Mouse (Mus musculus) limb, embryonic 11.5 days (tissue): ENCODE measurements around the gene Sln. TPM values are rescaled to one million over a fixed set of nuclear protein-coding genes. Genes with fewer than 3 reads are reported as not detected.

Experiments
- ATAC-seq: fragments of 200-750 bp; cut with Nextera tagmentation; 2 replicates; pipeline ENCODE4 v1.8.0; 2017; ENCODE audit warnings: low read depth; ENCODE audit not compliant: insufficient number of reproducible peaks, low FRiP score, low TSS enrichment
- DNase-seq: peaks from one replicate; pipeline ENCODE4 v3.0.0-alpha.2; 2015; ENCODE audit warnings: low spot score
- H3K27ac ChIP-seq: fragments of 300-500 bp; sonication (generic); replicated peaks from 2 replicates; pipeline ENCODE4 v1.5.1; 2014; ENCODE audit warnings: low read depth, mild to moderate bottlenecking, low read length
- H3K27me3 ChIP-seq: fragments of 300-500 bp; sonication (generic); 2 replicates; pipeline ENCODE4 v1.6.1; 2014; ENCODE audit warnings: mild to moderate bottlenecking, low read length, mixed read lengths; ENCODE audit not compliant: control insufficient read depth, insufficient read depth
- H3K36me3 ChIP-seq: fragments of 300-500 bp; sonication (generic); 2 replicates; pipeline ENCODE4 v1.6.1; 2014; ENCODE audit warnings: mild to moderate bottlenecking, low read length, moderate library complexity, mixed read lengths; ENCODE audit not compliant: control insufficient read depth, insufficient read depth
- H3K4me1 ChIP-seq: fragments of 300-500 bp; sonication (generic); 2 replicates; pipeline ENCODE4 v1.6.1; 2014; ENCODE audit warnings: low read length, mixed read lengths; ENCODE audit not compliant: control insufficient read depth, insufficient read depth
- H3K4me2 ChIP-seq: fragments of 300-500 bp; sonication (generic); 2 replicates; pipeline ENCODE4 v1.6.1; 2014; ENCODE audit warnings: low read depth, mild to moderate bottlenecking, moderate library complexity; ENCODE audit not compliant: severe bottlenecking
- H3K4me3 ChIP-seq: fragments of 300-500 bp; sonication (generic); 2 replicates; pipeline ENCODE4 v1.5.1; 2014; ENCODE audit warnings: low read depth, low read length
- H3K9ac ChIP-seq: fragments of 300-500 bp; sonication (generic); 2 replicates; pipeline ENCODE4 v1.6.1; 2014; ENCODE audit warnings: mild to moderate bottlenecking, low read length
- H3K9me3 ChIP-seq: fragments of 300-500 bp; sonication (generic); 2 replicates; pipeline ENCODE4 v1.6.1; 2016; ENCODE audit warnings: low read length; ENCODE audit not compliant: control insufficient read depth
- WGBS: fragments of 180-500 bp; shearing (Covaris S2); extraction: QIAGEN DNeasy Blood & Tissue Kit; methylation state at CpG from one replicate; pipeline ENCODE4 v1.1.7; 2014; 5-methylcytosine and 5-hydroxymethylcytosine counted together
- polyA plus RNA-seq: library from polyadenylated mRNA; unstranded; fragments of >200 nt; fragmentation: Nextera tagmentation; extraction: Ambion mirVana; gene quantifications from 2 replicates; pipeline ENCODE4 v1.2.1, GENCODE M21; 2014

The Sln gene
- polyA plus RNA-seq, 1 experiment from 2014 or later: 1.1 TPM

- no peak for ATAC-seq
- Histone ChIP-seq H3K4me2 (no peak overlapping the region), H3K4me1 (0 out of 2 replicates have a peak, but pooled peaks cover 4% of the 10 kb centered on the region), H3K27ac (no peak overlapping the region), H3K27me3 (no peaks in the 10 kb centered on the region), H3K36me3 (no peaks in the 10 kb centered on the region), H3K9me3 (no peaks in the 10 kb centered on the region), H3K9ac (no peak overlapping the region), H3K4me3 (no peak overlapping the region)
- DNase-seq: peak; percentile 33
- 9% methylated on average over 2 of the region's 2 CpGs for WGBS
Observed at GRCm38 (mm10) chr9:53877423-53877822, 27.5 kb downstream of the Sln start.

DNA sequence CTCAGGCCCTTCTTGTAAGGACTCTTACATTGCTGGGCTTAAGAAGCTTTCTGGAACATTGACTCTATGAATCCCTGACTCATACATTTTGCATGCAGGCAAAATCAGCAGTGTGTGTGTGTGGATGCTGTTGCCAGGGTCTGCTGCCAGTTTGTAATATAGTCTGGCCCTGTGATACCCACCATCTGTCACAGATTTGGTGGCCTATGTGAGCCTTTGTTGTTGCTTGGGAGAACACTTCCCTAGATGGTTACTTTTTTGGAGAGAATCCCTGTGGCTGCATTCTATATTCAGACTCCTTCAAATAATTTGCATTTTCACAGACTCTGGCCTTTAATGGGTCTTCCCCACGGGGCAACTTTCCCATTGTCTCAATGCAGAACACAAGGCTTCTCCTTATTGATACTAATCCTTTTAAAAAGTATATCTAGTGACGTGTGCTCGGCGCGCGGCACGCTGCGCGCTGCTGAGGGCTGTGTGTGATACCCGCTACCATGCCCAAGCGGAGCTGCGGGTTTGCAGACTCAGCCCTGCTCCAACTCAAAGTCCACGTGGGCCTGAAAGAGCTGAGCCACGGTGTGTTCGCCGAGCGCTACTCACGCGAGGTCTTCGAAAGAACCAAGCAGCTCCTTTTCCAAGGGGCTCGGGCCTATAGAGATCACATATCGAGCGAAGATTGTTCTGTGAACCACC lies 33.8 kb downstream of the Sln start:
- Histone ChIP-seq H3K9ac (no peak overlapping the region), H3K27ac (no peak overlapping the region), H3K36me3 (no peaks in the 10 kb centered on the region), H3K4me1 (no peaks in the 10 kb centered on the region), H3K4me3 (no peak overlapping the region), H3K27me3 (no peaks in the 10 kb centered on the region), H3K4me2 (no peak overlapping the region), H3K9me3 (no peaks in the 10 kb centered on the region)
- DNase-seq (no peak), ATAC-seq (no peak)
- 95% methylated on average over 23 of the region's 23 CpGs for WGBS

DNA sequence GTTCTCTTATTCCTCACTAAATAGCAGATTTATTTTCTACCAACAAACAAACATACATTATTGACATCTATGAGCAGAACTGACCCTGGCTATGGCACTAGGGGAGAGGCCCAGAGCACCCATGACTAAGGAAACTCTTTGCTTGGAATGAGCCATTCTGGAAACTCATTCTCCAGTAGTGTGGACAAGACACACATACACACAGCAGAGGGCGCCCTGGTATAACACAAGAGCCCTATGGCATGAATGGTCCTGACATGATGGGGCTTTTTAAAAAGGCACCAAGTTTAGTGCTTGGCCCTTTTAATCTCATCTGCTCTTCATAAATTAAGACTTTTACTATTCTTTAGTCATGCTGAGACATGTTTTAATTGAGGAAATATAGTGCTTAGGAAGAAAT lies 40.1 kb downstream of the Sln start:
- no peak overlapping the region for H3K4me2 ChIP-seq
- H3K27me3 ChIP-seq: no peaks in the 10 kb centered on the region
- no peaks in the 10 kb centered on the region for H3K4me1 ChIP-seq
- 4% methylated on average over 1 of the region's 1 CpGs for WGBS
- H3K36me3 ChIP-seq: no peaks in the 10 kb centered on the region
- peak; percentile 77 for DNase-seq
- ATAC-seq: no peak
- H3K4me3 ChIP-seq: no peak overlapping the region
- no peak overlapping the region for H3K27ac ChIP-seq
- no peaks in the 10 kb centered on the region for H3K9me3 ChIP-seq
- no peak overlapping the region for H3K9ac ChIP-seq

- H3K9ac ChIP-seq: no peak overlapping the region
- H3K4me2 ChIP-seq: no peak overlapping the region
- DNase-seq (no peak), ATAC-seq (no peak)
- H3K36me3 ChIP-seq: no peaks in the 10 kb centered on the region
- WGBS: 74% methylated on average over 7 of the region's 7 CpGs
- no peaks in the 10 kb centered on the region for H3K9me3 ChIP-seq
- H3K4me3 ChIP-seq: no peak overlapping the region
- H3K27ac ChIP-seq: no peak overlapping the region
- no peaks in the 10 kb centered on the region for H3K4me1 ChIP-seq
- H3K27me3 ChIP-seq: no peaks in the 10 kb centered on the region
Observed at GRCm38 (mm10) chr9:53895827-53896226, 45.9 kb downstream of the Sln start.

DNA sequence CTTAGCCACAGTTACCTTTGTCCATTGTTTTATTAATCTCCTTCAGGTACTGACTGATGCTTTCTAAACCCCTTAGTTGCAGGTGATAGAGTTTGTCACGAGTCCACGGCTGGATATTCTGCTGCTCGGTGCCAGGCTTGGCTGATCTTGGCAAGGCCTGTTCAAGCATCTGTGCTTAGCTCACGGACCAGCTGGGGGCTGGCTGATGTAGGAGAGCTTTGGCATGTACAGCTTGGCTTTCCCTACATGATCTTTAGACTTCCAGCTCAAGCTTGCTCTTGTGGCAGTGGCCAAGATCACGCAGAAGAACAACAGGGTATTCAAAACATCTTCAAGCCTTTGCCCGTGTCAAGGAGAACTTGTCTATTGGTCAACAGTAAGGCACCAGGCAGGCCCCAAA lies 49.9 kb downstream of the Sln start:
- Histone ChIP-seq H3K4me2 (no peak overlapping the region), H3K36me3 (no peaks in the 10 kb centered on the region), H3K4me3 (no peak overlapping the region), H3K27me3 (no peaks in the 10 kb centered on the region), H3K4me1 (no peaks in the 10 kb centered on the region), H3K27ac (no peak overlapping the region), H3K9ac (no peak overlapping the region), H3K9me3 (no peaks in the 10 kb centered on the region)
- DNase-seq (no peak), ATAC-seq (no peak)
- 96% methylated on average over 6 of the region's 6 CpGs for WGBS

DNA sequence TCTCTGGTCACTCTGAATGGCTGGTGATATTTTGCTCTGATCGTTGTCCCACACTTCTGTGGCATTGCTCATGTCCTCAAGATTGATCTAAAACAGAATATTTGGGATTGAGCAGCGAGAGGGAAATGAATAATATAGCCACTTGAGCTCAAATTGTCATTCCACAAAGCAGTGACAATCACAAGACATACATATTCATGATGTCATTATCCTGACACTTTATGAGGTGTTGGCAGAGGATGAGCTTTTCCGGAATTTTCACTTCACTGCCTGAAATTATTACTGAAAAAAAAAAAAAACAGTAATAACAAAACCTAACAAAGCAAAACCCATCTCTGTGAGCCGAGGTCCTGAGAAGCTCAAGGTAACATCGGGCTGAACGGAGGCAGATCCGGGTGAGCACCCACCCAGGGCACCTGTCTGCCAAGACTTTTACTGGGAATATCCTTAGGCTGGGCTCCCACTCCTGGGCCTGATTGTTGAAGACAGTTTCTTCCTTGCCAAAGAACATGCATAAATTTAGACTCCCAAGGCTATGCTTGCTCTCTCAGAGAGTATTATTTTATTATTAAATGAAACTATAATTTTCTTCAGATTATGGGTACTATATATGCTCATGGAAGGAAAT lies 53.4 kb downstream of the Sln start:
- WGBS: 93% methylated on average over 7 of the region's 7 CpGs
- ATAC-seq: no peak

More for the DNA sequence above, 53.4 kb downstream of the Sln start:
- no peak overlapping the region for H3K4me3 ChIP-seq
- no peak overlapping the region for H3K4me2 ChIP-seq
- H3K4me1 ChIP-seq: no peaks in the 10 kb centered on the region
- H3K36me3 ChIP-seq: no peaks in the 10 kb centered on the region
- DNase-seq: no peak
- H3K27ac ChIP-seq: no peak overlapping the region
- H3K27me3 ChIP-seq: no peaks in the 10 kb centered on the region
- no peaks in the 10 kb centered on the region for H3K9me3 ChIP-seq
- H3K9ac ChIP-seq: no peak overlapping the region

Other genes with a start within 250 kb of the Sln start
- gene Acat1, start 239.8 kb upstream of the Sln start, polyA plus RNA-seq: 50.0 and 50.8 TPM in 2 replicates
- 42.2 and 45.4 TPM in 2 replicates for gene Cul5, start 180.2 kb upstream of the Sln start, polyA plus RNA-seq
- gene Rab39, start 143.9 kb upstream of the Sln start, polyA plus RNA-seq: 0.57 and 0.59 TPM in 2 replicates
- gene Slc35f2, start 78.6 kb upstream of the Sln start, polyA plus RNA-seq: 5.3 and 6.5 TPM in 2 replicates
- gene Elmod1, start 125.1 kb downstream of the Sln start, polyA plus RNA-seq: 0.29 and 0.50 TPM in 2 replicates
- 0.07 and 0.10 TPM in 2 replicates for gene Tnfaip8l3, start 218.2 kb downstream of the Sln start, polyA plus RNA-seq